Mouse (Mus musculus) heart, embryonic 12.5 days (tissue): ENCODE data around the gene Ctsc. TPM values are rescaled to one million over a fixed set of nuclear protein-coding genes. Genes with fewer than 3 reads are reported as not detected.

Experiments
- ATAC-seq: fragments of 200-750 bp; cut with Nextera tagmentation; 2 replicates; pipeline ENCODE4 v1.8.0; 2017; ENCODE audit warnings: moderate TSS enrichment, moderate library complexity; ENCODE audit not compliant: insufficient number of reproducible peaks, low FRiP score
- H3K27ac ChIP-seq: fragments of 300-500 bp; sonication (generic); 2 replicates; pipeline ENCODE4 v1.5.1; 2016; ENCODE audit warnings: mild to moderate bottlenecking, moderate library complexity; ENCODE audit not compliant: poor library complexity, severe bottlenecking
- H3K27me3 ChIP-seq: fragments of 300-500 bp; sonication (generic); replicated peaks from 2 replicates; pipeline ENCODE4 v1.6.1; 2016; ENCODE audit warnings: mild to moderate bottlenecking, moderate library complexity
- H3K36me3 ChIP-seq: fragments of 300-500 bp; sonication (generic); 2 replicates; pipeline ENCODE4 v1.6.1; 2016; ENCODE audit warnings: mild to moderate bottlenecking, moderate library complexity
- H3K4me1 ChIP-seq: fragments of 300-500 bp; sonication (generic); replicated peaks from 2 replicates; pipeline ENCODE4 v1.6.1; 2016; ENCODE audit warnings: mild to moderate bottlenecking
- H3K4me2 ChIP-seq: fragments of 300-500 bp; sonication (generic); 2 replicates; pipeline ENCODE4 v1.6.1; 2016; ENCODE audit warnings: mild to moderate bottlenecking, moderate library complexity
- H3K4me3 ChIP-seq: fragments of 300-500 bp; sonication (generic); 2 replicates; pipeline ENCODE4 v1.5.1; 2016; ENCODE audit warnings: mild to moderate bottlenecking
- H3K9ac ChIP-seq: fragments of 300-500 bp; sonication (generic); 2 replicates; pipeline ENCODE4 v1.6.1; 2016; ENCODE audit warnings: mild to moderate bottlenecking, moderate library complexity
- H3K9me3 ChIP-seq: fragments of 300-500 bp; sonication (generic); replicated peaks from 2 replicates; pipeline ENCODE4 v1.6.1; 2016; ENCODE audit warnings: mild to moderate bottlenecking, moderate library complexity
- WGBS: fragments of 180-500 bp; shearing (Covaris S2); methylation state at CpG from one replicate; pipeline ENCODE4 v1.1.7; 2016; 5-methylcytosine and 5-hydroxymethylcytosine counted together
- polyA plus RNA-seq: library from polyadenylated mRNA; unstranded; fragments of >200 nt; fragmentation: Nextera tagmentation; extraction: Ambion mirVana; gene quantifications from 2 replicates; pipeline ENCODE4 v1.2.1, GENCODE M21; 2016

The Ctsc gene
- polyA plus RNA-seq, 1 experiment from 2014 or later = 32.8 TPM

- H3K27ac ChIP-seq = no peak overlapping the region
- ATAC-seq = no peak
Measured at GRCm38 (mm10) chr7:88296932-88297331, 19.0 kb downstream of the Ctsc start.

GRCm38 (mm10) chr7:88305750-88306149 is 27.9 kb downstream of the Ctsc start:
- Histone ChIP-seq H3K36me3 (0 out of 2 replicates have a peak, but pooled peaks cover 3% of the 10 kb centered on the region), H3K4me3 (no peak overlapping the region), H3K27ac (no peak overlapping the region), H3K4me1 (no peaks in the 10 kb centered on the region), H3K4me2 (no peak overlapping the region), H3K9ac (no peak overlapping the region), H3K9me3 (no peaks in the 10 kb centered on the region), H3K27me3 (no peaks in the 10 kb centered on the region)
- 72% methylated on average over 4 of the region's 4 CpGs for WGBS
- no peak for ATAC-seq

More at GRCm38 (mm10) chr7:88296932-88297331, 19.0 kb downstream of the Ctsc start:
- no peaks in the 10 kb centered on the region for H3K27me3 ChIP-seq
- no peak overlapping the region for H3K4me2 ChIP-seq
- H3K4me1 ChIP-seq = no peaks in the 10 kb centered on the region
- H3K9me3 ChIP-seq = no peaks in the 10 kb centered on the region
- H3K9ac ChIP-seq = no peak overlapping the region
- no peaks in the 10 kb centered on the region for H3K36me3 ChIP-seq
- H3K4me3 ChIP-seq = no peak overlapping the region
- WGBS = 65% methylated on average over 6 of the region's 6 CpGs

- Histone ChIP-seq H3K27ac (no peak overlapping the region), H3K4me2 (no peak overlapping the region), H3K4me1 (no peaks in the 10 kb centered on the region), H3K36me3 (0 out of 2 replicates have a peak, but pooled peaks cover 3% of the 10 kb centered on the region), H3K9me3 (no peaks in the 10 kb centered on the region), H3K4me3 (no peak overlapping the region), H3K27me3 (no peaks in the 10 kb centered on the region), H3K9ac (no peak overlapping the region)
- WGBS = 75% methylated on average over 3 of the region's 3 CpGs
- ATAC-seq = no peak
Measured at GRCm38 (mm10) chr7:88306725-88307124, 28.8 kb downstream of the Ctsc start.

- Histone ChIP-seq H3K4me3 (no peak overlapping the region), H3K27me3 (no peaks in the 10 kb centered on the region), H3K4me1 (no peaks in the 10 kb centered on the region), H3K27ac (no peak overlapping the region), H3K36me3 (0 out of 2 replicates have a peak, but pooled peaks cover 3% of the 10 kb centered on the region), H3K9ac (no peak overlapping the region), H3K4me2 (no peak overlapping the region), H3K9me3 (no peaks in the 10 kb centered on the region)
- WGBS = 91% methylated on average over 3 of the region's 3 CpGs
- no peak for ATAC-seq
Measured at GRCm38 (mm10) chr7:88310398-88311180, 32.7 kb downstream of the Ctsc start.

- no peak overlapping the region for H3K27ac ChIP-seq
- H3K4me3 ChIP-seq = no peak overlapping the region
- H3K4me2 ChIP-seq = no peak overlapping the region
- no peaks in the 10 kb centered on the region for H3K27me3 ChIP-seq
- WGBS = 62% methylated on average over 3 of the region's 3 CpGs
- no peaks in the 10 kb centered on the region for H3K36me3 ChIP-seq
- H3K9ac ChIP-seq = no peak overlapping the region
- ATAC-seq = no peak
- no peaks in the 10 kb centered on the region for H3K9me3 ChIP-seq
- no peaks in the 10 kb centered on the region for H3K4me1 ChIP-seq
Measured at GRCm38 (mm10) chr7:88316408-88316807, 38.5 kb downstream of the Ctsc start.

GRCm38 (mm10) chr7:88318474-88318873 is 40.6 kb downstream of the Ctsc start:
- no peaks in the 10 kb centered on the region for H3K4me1 ChIP-seq
- H3K9me3 ChIP-seq = no peaks in the 10 kb centered on the region
- 52% methylated on average over 1 of the region's 1 CpGs for WGBS
- ATAC-seq = no peak
- no peak overlapping the region for H3K4me2 ChIP-seq
- no peaks in the 10 kb centered on the region for H3K27me3 ChIP-seq
- no peak overlapping the region for H3K9ac ChIP-seq
- H3K4me3 ChIP-seq = no peak overlapping the region
- no peak overlapping the region for H3K27ac ChIP-seq
- no peaks in the 10 kb centered on the region for H3K36me3 ChIP-seq

GRCm38 (mm10) chr7:88318904-88319303 is 41.0 kb downstream of the Ctsc start:
- H3K4me3 ChIP-seq = no peak overlapping the region
- no peaks in the 10 kb centered on the region for H3K27me3 ChIP-seq
- no peaks in the 10 kb centered on the region for H3K36me3 ChIP-seq
- no peaks in the 10 kb centered on the region for H3K4me1 ChIP-seq
- no peak overlapping the region for H3K9ac ChIP-seq
- ATAC-seq = no peak
- no peak overlapping the region for H3K27ac ChIP-seq
- 83% methylated on average over 2 of the region's 2 CpGs for WGBS
- H3K9me3 ChIP-seq = no peaks in the 10 kb centered on the region
- H3K4me2 ChIP-seq = no peak overlapping the region

GRCm38 (mm10) chr7:88319414-88320140 is 41.7 kb downstream of the Ctsc start:
- Histone ChIP-seq H3K27me3 (no peaks in the 10 kb centered on the region), H3K4me3 (no peak overlapping the region), H3K27ac (no peak overlapping the region), H3K9ac (no peak overlapping the region), H3K4me1 (no peaks in the 10 kb centered on the region), H3K4me2 (no peak overlapping the region), H3K9me3 (no peaks in the 10 kb centered on the region), H3K36me3 (no peaks in the 10 kb centered on the region)
- no peak for ATAC-seq
- 78% methylated on average over 3 of the region's 3 CpGs for WGBS

- WGBS = 67% methylated on average over 12 of the region's 12 CpGs
- ATAC-seq = no peak
- no peaks in the 10 kb centered on the region for H3K4me1 ChIP-seq
Measured at GRCm38 (mm10) chr7:88320628-88321336, 42.9 kb downstream of the Ctsc start.

GRCm38 (mm10) chr7:88322431-88322830 is 44.5 kb downstream of the Ctsc start:
- 54% methylated on average over 2 of the region's 2 CpGs for WGBS
- ATAC-seq = no peak
- H3K4me2 ChIP-seq = no peak overlapping the region
- no peak overlapping the region for H3K4me3 ChIP-seq
- no peak overlapping the region for H3K9ac ChIP-seq
- no peaks in the 10 kb centered on the region for H3K36me3 ChIP-seq
- no peaks in the 10 kb centered on the region for H3K9me3 ChIP-seq
- H3K27ac ChIP-seq = no peak overlapping the region
- no peaks in the 10 kb centered on the region for H3K27me3 ChIP-seq
- H3K4me1 ChIP-seq = no peaks in the 10 kb centered on the region

More at GRCm38 (mm10) chr7:88320628-88321336, 42.9 kb downstream of the Ctsc start:
- Histone ChIP-seq H3K27ac (no peak overlapping the region), H3K9me3 (no peaks in the 10 kb centered on the region), H3K36me3 (no peaks in the 10 kb centered on the region), H3K4me2 (no peak overlapping the region), H3K4me3 (no peak overlapping the region), H3K27me3 (no peaks in the 10 kb centered on the region), H3K9ac (no peak overlapping the region)

GRCm38 (mm10) chr7:88327495-88327894 is 49.6 kb downstream of the Ctsc start:
- Histone ChIP-seq H3K27me3 (no peaks in the 10 kb centered on the region), H3K4me1 (no peaks in the 10 kb centered on the region), H3K9me3 (no peaks in the 10 kb centered on the region), H3K9ac (no peak overlapping the region), H3K36me3 (no peaks in the 10 kb centered on the region), H3K4me2 (no peak overlapping the region), H3K27ac (no peak overlapping the region), H3K4me3 (no peak overlapping the region)
- no peak for ATAC-seq
